Mouse (Mus musculus): Measurements from ENCODE around the gene Dnaaf1.

The Dnaaf1 gene

DNA sequence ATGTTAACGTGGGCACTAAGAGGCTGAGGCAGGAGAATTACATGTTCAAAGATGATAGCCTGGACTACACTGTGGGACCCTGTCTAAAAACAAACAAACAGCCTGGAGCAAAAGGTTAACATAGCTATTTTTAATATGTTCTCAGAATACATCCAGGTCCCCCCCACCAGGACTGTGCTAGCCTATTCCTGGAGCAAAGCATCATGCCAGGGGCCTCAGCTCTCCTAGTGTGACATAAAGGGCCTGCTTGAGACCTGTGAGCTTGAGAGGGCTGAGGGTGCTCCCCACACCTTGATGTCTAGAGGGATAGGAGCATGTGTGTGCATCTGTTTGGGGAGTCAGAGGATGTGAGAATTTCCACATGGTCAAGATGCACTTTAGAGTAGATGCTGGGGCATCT, 48.7 kb downstream of the Dnaaf1 start:
- DNase-seq (ENCODE audit: low spot score) = no peak

DNA sequence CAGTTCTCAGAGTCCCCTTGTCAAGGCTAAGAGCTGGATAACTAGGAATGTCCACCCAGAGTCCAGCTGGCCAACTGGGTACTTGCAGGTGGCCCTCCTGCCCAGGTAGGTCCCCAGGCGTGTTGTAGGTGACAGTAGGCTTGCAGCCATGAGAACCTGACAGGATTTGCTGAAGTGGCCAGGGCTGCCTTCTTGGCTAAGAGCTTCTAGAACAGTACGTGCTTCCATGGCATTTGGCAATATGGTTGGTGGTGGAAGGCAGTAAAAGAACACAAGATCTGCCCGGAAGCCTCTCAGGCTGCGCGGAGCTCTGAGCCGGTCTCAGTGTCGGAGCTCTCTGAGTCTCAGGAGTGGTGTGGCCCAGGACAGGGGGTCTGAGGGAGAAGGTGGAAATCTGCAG, 49.9 kb downstream of the Dnaaf1 start:
- DNase-seq (ENCODE audit: low spot score) = no peak

DNA sequence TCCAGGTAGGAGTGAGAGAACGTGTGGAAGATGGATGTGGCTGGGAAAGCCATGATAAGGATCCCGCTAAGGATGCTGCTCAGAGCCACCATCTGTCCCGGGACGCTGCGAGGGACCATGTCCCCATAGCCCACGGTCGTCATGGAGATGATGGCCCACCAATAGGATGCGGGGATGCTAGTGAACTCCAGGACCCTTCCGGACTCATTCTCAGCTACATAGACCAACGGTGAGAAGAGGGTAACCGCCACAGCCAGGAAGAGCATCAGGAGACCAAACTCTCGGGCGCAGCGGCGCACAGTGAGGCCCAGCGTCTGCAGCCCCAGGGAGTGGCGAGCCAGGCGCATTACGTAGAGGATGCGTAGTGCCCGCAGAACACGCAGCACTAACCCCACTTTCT, 50.8 kb downstream of the Dnaaf1 start:
- no peak for DNase-seq (ENCODE audit: low spot score)

DNA sequence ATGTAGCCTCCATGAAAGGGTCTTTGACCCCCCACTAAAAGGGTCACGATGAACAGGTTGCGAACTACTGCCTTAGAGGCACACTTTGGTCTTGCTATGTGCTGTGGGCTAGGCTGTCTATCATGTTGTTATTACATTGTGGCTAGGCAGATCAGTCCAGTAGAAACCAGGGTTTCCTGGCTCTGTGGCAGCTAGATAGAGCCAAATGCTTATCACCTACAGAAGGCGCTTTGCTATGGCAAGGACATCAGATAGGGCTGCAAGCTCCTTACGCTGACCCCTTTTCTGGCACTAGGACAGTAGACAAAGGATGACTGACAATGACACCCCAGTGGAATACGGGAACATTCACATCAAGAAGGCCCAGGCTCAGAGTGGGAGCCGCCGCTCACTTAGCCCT, 52.2 kb downstream of the Dnaaf1 start:
- DNase-seq (ENCODE audit: low spot score) = no peak

DNA sequence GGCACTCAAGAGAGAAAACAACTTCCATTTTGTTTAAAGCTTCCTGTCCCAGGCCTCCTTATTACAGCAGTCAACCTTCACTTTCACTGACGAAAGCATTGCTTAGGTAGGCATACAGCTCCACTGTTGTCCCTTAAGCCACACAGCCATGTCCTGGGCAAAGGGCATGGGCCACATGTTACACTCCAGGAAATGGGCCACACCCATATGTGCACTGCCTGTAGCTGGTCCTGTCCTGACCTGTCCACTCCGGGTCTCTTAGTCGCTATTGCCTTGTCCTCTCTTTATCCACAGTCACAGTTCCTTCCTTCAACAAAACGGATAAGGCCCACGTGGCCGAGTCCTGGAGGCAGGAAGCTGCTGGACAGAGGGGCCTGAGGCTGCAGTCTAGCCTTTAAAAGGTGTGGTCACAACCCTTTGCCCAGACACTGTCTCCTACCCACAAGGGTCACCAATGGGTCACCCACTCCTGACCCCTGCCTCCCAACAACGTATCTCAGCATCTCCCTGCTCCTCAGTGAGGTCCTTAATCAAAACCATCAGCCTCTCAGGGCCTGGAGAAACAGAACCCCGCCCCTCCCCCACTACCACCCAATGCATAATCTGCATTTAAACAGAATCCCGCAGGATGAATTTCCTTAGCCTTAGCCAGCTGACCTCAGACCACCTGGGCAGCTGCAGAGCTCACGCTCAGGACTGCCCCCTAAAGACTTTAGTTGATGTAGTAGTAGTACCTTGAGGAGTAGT, 52.8 kb downstream of the Dnaaf1 start:
- no peak for DNase-seq (ENCODE audit: low spot score)

DNA sequence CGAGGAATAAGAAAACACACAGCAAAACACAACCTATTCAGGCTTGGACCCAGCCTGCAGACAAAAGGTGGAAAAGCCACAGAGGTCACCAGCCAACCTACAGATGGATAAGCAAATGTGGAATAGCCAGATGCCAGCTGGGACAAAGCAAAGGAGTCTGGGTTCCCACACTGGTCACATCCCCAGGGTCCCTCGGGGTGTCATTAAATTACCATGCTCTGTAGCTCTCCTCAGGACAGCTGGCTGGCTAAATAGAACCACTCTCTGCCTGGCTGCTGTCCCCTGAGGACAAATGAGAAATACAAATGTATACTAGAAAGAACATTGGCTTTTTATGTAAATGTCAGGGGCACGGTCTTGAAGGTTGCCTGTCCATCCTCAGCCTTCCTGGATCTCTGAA, 55.8 kb downstream of the Dnaaf1 start:
- DNase-seq (ENCODE audit: low spot score) = no peak

DNA sequence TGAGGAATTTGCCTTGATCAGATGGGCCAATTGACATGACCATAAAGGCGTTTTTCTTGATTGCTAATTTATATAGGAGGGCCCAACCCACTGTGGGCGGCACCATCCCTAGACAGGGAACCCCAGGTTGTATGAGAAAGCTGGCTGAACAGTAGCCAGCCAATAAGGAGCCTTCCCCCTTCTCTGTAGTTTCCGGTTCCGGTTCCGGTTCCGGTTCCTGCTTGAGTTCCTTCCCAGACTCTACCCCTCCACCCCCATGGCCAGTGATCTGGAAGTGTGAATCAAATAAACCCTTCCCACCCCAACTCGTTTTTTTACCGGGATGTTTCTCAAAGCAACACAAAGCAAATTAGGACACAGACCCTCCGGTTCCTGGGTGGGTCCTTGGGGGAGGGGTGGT, 57.2 kb downstream of the Dnaaf1 start:
- DNase-seq (ENCODE audit: low spot score) = no peak

DNA sequence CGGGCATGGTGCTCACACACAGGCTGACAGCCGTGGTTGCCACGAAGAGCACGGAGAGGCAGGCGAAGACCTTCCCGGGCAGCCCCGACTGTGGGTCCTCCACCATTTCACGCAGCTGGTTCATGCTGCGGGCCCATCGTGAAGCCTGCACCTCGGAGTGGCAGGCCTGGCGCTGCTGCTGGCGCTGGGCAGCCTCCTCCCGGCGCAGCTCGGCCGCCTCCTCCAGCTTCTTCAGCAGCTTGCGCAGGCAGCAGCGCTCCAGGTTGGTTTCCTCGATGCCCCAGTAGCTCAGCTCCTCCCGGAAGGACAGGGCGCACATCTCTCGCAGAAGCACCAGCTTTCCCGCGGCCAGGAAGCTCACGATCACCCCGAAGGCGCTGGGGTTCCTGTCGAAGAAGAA, 57.9 kb downstream of the Dnaaf1 start:
- no peak for DNase-seq (ENCODE audit: low spot score)

DNA sequence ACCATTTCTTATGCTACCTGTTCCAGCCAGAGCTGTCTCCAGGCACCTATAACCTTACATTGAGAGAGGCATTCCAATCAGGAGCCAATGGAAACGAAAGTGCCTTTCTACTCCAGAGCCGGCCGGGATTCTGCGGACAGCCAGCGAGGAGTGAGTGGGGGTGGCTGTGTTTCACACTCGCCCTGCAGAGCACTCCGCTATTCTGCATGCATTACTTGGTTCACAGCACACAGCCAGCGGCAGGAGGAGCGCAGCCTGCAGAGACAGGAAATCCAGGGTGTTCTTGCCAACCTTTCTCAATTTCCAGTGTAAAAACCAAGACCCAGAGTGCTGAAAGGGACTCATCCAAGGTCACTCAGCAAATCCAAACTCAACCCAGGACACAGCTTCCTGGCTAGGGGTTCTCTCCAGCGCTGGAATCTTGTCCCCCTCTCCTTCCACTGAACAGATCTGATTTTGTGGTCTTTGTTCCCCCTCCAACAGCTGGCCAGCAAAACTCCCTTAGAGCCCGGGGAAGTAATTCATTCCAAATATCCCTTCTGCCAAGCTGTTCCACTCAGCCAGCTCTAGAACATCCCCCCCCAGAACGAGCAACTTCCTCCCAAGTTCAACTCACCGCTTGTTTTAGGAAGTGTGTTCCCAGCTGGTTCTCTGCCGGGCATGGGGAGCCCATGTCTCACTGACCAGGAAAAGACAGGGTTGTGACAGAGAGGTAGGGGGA, 59.7 kb downstream of the Dnaaf1 start:
- no peak for DNase-seq (ENCODE audit: low spot score)

DNA sequence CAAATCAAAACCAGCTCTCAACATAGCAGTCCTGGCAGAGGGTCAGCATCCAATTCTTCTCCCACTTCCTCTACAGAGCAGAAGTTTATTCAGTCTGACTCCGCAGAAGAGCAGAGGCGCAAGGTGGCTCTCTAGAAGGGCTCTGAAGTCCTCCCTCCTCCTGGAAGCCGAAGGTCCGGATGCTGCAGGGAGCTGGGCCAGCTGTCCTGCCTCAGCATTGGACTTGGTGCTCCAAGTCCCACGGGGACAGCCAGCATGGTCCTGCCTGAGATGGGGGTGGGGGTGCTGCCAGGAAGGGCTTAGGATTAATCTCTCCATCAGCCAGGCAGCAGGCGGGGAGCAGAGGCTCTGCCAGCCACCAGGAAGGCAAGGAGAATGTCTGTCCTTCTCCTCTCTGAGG, 60.3 kb downstream of the Dnaaf1 start, which contains the start of gene Kcng4:
Kcng4 (minus strand) TSS at position 303 of the 400 bp plus-strand sequence.
- no peak for DNase-seq (ENCODE audit: low spot score)

DNA sequence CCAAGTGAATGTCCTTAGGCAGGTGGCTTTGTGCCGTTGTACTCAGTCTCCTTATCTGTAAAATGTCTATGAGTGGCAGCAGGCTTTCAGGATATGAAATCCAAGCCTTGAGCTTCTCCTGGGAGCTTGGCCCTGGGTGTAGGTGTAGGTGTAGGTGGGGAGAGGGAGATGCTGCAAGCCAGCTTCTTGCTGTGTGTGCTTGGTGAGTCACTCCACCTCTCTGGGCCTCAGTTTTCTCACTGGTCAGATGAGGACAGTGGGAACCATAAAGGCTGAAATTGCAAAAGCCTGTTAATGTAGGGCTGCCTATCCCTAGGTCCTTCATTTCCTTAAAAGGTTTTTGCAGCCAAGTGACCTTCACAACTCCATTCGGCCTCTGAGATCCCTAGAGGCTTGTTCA, 60.9 kb downstream of the Dnaaf1 start:
- DNase-seq (ENCODE audit: low spot score) = no peak

DNA sequence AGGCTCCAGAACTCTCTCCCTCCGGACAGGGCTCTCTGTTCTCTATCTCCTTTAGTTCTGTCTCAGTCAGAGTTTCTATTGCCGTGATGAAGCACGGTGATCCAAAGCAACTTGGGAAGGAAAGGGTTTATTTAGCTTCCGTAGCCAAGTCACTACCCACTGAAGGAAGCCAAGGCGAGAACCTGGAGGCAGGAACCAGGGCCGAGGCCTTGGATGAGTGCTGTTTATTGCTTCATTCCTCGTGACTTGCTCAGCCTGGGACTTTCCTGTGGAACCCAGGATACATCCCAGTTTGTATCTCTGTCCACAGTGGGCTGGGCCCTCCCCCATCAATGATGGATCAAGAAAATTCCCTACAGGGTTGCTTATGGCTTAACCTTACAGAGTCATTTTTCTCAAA, 61.7 kb downstream of the Dnaaf1 start:
- DNase-seq (ENCODE audit: low spot score) = no peak

DNA sequence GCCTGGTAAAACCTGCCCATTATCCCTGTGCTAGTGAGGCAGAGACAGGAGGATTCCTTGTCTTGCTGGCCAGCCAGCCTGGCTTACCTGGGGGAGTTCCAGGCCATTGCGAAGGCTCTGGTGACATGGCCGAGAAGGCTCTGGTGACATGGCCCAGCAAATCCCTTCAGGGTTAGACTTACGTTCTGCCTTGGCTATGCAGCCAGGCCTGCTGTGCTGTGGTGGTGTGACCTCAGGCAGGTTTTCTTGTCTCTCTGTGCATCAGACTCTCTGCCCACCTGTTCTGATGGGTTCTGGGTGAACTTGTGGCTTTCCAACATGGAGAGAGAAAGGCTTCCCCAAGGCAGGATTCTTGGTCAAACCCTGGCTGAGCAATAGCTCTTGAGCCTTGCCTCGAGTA, 62.3 kb downstream of the Dnaaf1 start:
- DNase-seq (ENCODE audit: low spot score) = no peak

DNA sequence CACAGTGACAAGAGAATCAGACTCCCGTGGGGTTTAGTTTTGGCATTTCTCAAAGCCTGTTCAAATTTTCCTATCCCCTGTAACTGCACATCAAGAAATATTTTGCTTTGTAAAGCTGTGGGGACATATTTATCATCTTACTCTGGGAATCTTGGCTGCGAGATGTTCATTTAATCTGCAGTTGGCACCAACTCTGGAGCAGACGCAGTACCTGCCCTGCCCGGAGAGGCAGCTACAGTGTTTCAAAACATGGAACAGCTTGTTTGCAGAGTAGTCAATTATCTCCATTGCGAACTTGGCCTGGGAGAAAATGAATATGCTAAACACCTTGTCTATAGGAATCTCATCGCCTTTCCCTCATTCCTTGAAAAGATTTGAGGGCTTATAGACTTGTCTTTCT, 63.2 kb downstream of the Dnaaf1 start:
- DNase-seq (ENCODE audit: low spot score) = peak; percentile 73

DNA sequence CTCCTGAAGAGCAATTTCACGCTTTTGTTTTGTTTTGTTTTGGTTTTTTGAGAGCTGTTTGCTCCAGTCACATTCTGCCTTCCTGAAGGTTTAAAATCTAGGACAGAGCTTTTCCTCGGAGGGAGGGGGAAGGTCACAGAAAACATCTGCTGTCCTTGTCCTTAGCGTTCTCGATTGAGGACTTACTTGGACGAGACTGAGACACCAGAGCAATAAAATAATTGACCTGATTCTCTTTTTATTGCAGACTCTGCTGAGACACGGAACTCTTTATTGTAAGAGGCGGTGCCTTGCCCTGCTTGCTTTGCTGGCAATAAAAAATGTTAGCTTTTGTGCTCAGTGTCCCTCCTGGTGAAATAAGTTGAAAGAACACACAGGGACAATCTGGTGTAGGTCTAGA, 64.8 kb downstream of the Dnaaf1 start:
- no peak for DNase-seq (ENCODE audit: low spot score)

DNA sequence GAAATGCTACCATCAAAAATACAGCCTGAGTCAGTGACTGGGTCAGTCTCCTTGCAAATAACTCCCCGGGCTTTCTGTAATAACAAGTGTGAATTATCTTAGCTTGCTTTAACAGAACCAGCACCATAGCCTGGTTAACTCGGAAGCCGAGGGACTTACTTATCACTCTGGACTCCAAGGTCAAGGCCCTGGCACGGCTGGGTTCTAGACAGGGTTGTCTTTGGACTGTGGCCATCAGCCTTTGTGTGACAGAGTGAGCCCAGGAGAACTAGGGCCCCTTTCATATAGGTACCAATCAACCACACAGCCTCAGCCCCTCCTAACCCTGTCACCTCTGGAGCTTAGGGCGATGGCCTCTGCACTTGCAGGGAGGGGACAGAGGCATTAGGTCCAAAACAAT, 66.0 kb downstream of the Dnaaf1 start:
- no peak for DNase-seq (ENCODE audit: low spot score)

DNA sequence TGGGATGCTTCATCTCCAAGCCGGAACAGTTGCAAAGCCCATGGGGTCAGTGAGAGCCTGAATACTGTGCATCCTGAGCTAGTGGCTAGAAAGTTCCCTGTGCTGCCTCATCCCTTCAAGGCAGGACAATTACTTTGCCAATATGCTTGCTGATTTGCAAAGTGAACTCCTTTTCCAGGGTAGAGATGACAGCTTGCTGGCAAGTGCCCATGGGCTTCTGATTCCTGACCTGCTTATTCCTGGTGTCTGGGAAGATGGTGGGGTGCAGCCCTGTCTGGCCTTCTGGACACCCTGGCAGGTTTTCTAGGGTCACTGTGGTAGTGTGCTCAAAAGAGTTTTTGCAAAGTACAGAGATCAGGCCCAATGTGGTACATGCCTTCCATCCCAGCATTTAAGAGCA, 67.9 kb downstream of the Dnaaf1 start:
- no peak for DNase-seq (ENCODE audit: low spot score)

DNA sequence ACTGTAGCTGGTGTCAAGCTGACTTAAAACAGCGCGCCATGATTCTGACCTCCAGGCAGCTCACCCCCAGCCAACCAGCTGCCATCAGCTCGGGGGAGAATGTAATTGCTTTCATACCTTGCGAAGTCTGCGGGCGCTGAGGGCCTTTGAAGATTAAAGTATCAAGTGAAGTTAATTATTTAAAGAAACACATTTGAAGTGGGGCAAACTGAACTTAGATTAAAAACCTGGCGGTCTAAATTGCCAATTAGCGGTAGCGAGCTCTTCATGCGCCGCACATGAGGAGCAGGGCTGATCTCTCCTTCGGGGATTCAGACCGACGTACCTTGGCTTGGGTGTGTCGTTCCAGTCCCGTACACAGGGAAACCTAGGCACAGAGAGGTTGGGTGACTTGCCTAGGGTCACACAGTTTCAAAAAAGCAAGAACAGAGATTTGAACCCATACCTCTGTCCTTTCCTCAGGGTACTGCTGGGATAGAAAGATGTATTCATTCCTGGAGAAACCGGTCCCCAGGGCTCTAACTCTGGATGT, 69.5 kb downstream of the Dnaaf1 start:
- DNase-seq (ENCODE audit: low spot score) = no peak

DNA sequence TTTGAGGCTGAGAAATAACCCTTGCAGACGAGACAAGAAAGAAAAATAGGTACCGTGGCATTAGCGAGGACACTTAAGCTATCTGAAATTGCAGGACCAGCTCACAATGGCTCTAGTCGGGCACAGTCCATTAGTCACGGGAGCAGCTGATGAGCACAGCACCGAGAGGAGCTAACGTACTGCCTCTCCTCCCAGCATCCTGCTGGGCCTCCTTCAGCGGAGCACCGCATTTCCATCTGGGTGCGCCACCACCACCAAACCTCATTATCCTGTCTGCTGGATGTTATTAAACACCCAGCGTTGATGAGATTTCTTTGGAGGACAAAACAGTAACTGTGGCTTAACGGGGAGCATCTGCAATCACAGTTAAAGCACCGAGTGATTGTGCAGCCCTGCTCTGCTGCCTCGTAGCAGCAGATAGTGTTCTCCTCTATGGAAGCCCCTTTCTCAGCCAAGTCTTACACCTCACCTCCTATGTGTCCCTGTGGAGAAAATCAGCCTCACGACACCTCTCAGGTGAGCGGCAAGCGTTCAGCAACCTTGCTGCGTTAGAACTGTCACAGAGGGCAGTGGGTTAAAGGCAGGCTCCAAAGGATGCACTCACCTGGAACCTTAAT, 70.1 kb downstream of the Dnaaf1 start:
- DNase-seq (ENCODE audit: low spot score) = no peak

DNA sequence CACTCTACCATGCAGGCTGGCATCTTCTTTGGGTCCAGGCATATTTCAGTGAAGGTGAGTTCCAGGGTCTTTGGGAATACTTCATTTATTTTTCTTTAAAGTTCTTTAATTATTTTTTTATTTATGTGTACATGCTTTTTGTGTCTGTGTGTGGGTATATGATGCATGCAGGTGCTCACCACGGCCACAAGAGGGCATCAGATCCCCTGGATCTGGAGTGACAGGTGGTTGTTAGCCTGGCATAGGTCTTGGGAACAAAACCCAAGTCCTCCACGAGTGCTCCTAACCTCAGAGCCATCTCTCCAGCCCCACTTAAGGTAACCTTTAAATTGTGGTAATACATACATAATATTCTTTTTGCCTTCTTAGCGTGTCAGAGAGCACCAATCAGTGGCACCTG, 71.2 kb downstream of the Dnaaf1 start:
- no peak for DNase-seq (ENCODE audit: low spot score)

DNA sequence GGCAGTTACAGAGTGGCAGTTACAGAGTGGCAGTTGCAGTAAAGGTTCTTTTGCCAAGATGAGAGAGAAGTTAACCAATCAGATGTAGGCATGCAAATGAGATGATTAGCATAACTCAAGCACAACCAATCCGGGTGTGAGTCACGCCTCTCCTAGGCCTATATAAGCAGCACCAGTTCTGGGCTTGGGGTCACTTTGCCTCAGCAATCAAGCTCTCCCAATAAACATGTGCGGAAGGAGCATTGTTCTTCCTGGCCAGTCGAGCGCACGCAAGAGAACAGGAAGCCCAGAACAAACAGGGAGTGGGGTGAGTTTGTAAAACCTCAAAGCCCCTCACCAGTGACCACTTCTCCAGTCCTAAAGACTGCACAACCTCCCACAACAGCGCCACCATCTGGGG, 71.8 kb downstream of the Dnaaf1 start:
- DNase-seq (ENCODE audit: low spot score) = no peak

Data from testis, postnatal 14 days (tissue).